Mouse (Mus musculus) induced T-regulatory cell, adult 2 months (primary cell): Measurements from ENCODE around the gene Gm5072.
"Not testable (repeated sequence)": the region's sequence is repeated elsewhere in the genome, so short reads cannot be mapped to it uniquely, and the experiment has no call there.

Source experiments
- DNase-seq: peaks from one replicate; pipeline ENCODE4 v3.0.0-alpha.2; 2012; ENCODE audit warnings: low read depth

The Gm5072 gene

GRCm38 (mm10) chrX:91392200-91392599, at the start of gene Gm5072:
TSS of gene Gm5072 (plus strand) at chrX:91392500.
- not testable (repeated sequence) for DNase-seq
